Mouse (Mus musculus): ENCODE measurements around the gene Arhgap30.

- no peak for TF ChIP-seq CTCF (conservative IDR thresholded peaks at IDR 0.05; ENCODE audit: insufficient read depth, insufficient read length, low read depth, low read length)
- no peak for TF ChIP-seq POLR2A (IDR thresholded peaks at IDR 0.05; ENCODE audit: low read depth, low read length)
Measured at GRCm38 (mm10) chr1:171459791-171460190, 71.0 kb downstream of the Arhgap30 start.

Data from kidney, adult 2 months (tissue).